Mouse (Mus musculus): Measurements from ENCODE around the gene Fam129c.

Fam129c gene

DNA sequence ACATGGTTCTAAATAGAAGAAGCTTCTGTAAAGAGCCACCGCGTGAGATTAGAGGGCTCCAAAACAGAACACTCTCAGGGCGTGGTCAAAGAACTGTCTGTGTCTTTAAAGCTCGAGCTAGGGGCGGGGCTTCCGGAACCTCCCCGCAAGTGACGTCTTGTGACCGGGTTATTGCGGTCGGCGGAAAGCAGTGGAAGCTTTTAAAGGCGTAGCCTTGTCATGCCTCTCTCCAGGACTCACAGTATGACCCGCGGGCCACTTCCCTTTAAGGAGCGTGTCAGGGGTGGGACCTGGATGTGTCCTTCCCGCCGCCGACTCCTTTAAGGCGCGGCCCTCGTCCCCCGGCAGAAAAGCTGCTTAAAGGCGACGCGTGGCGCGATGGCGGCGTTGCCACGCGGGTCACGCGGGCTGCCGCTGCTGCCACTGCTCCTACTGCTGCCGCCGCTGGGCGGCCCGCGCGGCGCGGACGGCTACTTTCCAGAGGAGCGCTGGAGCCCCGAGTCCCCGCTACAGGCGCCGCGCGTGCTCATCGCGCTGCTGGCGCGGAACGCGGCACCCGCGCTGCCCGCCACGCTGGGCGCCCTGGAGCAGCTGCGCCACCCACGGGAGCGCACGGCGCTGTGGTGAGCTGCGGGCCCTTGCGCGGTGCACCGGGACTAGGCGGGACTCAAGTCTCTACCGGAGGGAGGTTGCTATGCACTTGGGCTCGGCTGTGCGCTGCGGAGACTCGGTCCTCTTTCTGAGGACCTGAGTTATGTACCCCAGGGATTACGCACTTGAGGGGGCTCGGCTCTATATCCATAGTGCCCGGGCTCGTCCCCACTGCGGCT is 13.6 kb downstream of the Fam129c start, which contains the start of gene Colgalt1:
Gene Colgalt1, plus strand, starts transcription at position 177 of the 830 bp plus-strand sequence.
- peak; percentile 95 for DNase-seq (ENCODE audit: low spot score)

GRCm38 (mm10) chr8:71612141-71612540 is 14.7 kb downstream of the Fam129c start:
- no peak for DNase-seq (ENCODE audit: low spot score)

DNA sequence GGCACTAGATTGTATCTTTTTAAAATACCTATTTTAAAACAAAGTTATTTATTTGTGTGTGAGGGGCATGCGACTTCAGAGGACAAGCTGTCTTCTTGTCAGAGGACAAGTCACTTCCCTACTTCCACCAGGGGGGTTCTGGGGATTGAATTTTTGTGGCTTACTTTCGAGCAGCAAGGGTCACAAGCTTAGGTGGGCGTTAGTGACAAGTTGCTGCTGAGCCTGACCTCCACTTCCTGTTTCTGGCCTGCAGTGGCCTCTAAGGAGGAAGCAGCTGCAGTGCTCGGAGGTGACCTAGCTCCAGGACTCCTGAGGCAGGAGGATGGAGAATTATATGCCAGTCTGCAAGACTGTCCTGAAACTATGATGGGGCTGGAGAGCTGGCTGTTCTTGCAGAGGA is 16.0 kb downstream of the Fam129c start:
- no peak for DNase-seq (ENCODE audit: low spot score)

GRCm38 (mm10) chr8:71619786-71620185 is 22.3 kb downstream of the Fam129c start:
- no peak for DNase-seq (ENCODE audit: low spot score)

- no peak for DNase-seq (ENCODE audit: low spot score)
These were observed 27.6 kb downstream of the Fam129c start for GRCm38 (mm10) chr8:71625088-71625487.

DNA sequence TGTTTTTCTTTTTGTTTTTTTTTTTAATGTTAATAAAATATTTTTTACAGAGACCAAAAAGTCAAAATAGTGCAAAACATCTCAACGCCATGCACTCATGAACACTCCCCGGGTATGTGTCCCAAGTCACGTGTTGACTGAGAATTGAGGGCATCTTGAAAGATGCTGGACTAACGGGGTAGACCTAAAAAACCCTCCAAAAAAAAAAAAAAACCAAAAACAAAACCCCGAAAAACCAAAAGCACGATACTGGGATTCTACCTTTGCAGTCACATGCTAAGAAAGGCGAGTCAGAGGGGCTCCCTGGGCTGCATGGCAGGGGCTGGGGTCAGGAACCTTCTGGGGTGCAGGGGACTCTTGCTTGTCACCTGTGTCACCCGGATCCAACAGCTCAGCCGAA is 29.3 kb downstream of the Fam129c start:
- no peak for DNase-seq (ENCODE audit: low spot score)

GRCm38 (mm10) chr8:71627265-71628099 is 30.0 kb downstream of the Fam129c start:
- DNase-seq (ENCODE audit: low spot score) = no peak

DNA sequence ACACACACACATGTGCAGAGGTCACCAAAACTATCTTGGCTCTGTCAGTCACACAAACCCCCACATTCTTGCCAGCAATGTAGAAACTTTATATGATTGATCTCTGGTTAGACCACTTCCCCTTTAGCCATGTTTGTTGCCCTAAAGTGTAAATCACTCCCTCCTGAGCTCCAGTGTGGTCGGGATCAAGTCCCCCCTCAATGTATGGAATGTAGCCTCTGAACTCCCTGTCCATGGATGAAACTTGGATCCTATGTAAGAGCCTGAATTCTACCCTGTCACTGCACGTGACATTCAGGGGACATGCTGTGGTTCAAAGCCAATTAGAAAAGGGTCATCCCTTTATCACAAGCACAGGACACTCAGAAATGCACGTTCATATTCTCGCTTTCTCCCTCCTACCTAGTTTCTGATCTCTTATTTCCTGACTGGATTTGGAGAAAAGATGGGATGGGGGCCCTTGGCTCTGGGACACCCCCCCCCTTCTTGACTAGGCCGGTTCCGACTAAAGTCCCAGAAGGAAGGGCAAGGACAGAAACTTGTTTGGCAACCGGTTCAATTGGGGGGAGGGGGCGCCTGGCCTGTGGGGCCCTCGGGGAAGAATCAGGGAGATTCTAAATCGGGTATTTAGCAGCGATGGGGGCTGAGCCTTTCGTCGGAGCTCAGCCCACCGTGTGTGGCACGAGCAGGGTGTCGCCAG is 31.1 kb downstream of the Fam129c start:
- no peak for DNase-seq (ENCODE audit: low spot score)

- peak; percentile 81 for DNase-seq (ENCODE audit: low spot score)
These were observed 31.7 kb downstream of the Fam129c start for GRCm38 (mm10) chr8:71629096-71629697.

GRCm38 (mm10) chr8:71629781-71630212 is 32.3 kb downstream of the Fam129c start:
- no peak for DNase-seq (ENCODE audit: low spot score)

DNA sequence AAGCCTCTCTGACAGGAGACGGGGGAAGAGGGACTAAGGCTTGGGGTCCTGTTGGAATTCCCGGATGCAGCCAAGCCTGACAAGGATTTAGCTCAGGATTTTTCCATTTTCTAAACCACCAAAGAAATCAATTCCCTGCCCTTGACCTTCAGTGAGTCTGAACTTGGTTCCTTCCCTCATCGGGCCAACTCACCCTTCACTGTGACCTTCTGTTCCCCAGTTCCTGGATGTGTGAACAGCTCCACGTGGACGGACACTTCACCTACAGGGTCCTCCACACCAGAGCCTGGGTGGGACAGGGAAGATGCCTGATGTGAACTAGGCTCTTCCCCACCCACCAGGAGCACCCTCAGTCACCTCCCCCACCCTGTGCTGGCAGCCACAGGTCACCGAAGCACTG is 33.3 kb downstream of the Fam129c start:
- DNase-seq (ENCODE audit: low spot score) = no peak

DNA sequence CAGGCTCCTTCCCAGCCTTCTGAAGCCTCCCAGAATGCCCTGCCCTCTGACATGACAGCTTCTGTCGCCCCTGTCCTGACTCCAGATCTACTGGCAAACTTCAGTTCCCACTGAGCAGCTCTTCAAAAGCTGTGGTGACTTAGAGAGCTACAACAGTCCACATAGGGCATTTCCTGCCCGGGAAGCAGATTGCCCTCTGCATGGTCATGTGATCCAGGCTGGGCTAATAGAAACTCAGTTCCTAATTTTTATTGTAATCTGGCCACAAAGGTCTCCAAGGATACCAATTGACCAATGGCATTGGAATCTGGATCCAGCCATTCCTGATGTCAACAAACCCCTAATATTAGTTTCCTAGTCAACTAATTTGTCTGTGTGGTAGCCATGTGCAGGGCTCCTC is 34.4 kb downstream of the Fam129c start:
- DNase-seq (ENCODE audit: low spot score) = no peak

DNA sequence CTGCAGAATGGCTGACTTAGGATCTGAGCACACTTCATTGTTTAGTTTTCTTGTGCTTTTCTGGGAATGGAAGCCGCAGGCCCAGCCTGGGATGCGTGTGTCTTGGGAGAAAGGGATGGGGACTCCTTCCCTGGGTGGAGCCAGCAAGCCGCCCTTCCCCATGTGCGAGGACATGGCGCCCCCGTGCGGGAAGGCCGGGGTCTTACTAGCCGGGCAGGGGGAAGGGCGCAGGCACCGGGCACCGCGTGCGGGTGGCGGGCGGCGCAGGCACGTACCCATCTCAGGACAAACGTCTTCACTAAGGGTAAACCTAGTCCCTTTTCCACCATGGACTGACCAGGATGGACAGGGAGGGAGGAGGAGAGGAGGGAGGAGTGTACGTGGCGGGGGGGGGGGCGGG is 35.7 kb downstream of the Fam129c start:
- no peak for DNase-seq (ENCODE audit: low spot score)

DNA sequence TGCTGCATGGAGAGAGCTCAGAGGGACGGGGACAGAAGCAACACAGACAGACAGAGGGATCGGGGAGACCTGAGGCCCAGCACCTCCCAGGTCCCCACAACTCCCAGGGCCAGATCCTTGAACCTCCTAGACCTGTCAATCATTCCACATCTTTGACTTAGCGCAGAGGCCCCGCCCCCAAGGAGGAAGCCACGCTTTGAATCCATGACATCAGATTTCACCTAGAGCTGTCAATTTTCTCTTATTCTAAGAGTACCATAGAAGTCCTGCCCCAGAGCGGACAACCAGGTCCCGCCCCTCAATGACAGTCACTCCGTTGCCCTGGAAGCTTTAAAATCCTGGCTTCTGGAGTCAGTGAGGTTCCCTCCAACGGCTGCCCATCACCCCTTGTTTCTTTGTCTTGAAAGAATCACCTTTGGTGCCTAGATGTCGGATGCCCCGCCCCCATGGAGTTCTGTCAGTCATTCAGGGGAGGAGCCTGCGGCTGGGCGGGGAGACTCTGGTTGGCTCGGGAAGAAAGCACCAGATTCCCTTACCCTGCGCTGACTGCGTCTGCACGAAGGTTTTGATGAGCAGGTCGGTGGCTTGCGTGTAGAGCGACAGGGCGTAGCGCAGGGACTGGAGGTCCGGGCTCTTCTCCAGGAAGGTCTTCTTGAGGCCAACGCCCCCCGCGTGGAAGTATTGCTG is 36.7 kb downstream of the Fam129c start:
- DNase-seq (ENCODE audit: low spot score) = no peak

DNA sequence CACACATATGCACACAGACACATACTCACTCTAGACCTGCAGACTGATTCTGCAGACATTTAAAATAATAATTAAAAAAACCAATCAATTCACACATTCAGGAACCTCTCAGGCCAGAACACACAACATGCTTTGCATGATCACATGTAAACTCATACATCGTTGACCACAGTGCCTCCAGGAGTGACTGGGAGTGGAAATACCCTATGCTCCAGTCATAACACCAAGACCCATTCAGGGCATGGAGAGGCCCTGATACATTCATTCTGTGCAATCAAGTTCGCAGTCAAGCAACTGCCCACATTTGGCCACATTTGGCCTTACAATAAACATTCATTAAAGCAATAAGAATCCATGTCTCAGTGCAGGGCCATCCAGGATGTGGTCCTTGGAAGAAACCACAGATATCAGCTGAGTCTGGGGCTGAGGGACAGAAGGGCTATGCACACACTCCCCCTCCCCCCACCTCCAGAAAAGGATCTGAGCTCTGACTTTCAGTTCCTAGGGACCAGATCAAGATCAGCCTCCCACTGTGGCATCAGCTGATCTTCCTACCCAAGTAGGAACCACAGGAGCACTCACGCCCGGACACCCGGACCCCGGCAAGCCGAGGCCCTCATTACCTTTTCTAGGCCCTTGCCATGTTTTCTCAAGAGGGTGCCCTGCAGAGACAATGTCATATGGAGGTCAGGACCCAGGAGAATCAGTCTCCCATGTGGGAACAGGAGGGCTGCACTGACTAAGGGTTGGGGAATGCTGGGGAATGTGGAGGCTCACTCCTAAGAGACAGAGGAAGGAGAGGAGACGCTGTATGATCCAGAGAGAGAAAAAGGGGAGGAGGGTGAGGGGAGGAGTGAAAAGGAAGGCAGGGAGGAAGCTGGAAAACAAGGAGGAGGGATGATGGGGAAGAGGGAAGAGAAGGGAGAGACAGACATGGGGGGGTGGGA is 40.0 kb downstream of the Fam129c start:
- no peak for DNase-seq (ENCODE audit: low spot score)

DNA sequence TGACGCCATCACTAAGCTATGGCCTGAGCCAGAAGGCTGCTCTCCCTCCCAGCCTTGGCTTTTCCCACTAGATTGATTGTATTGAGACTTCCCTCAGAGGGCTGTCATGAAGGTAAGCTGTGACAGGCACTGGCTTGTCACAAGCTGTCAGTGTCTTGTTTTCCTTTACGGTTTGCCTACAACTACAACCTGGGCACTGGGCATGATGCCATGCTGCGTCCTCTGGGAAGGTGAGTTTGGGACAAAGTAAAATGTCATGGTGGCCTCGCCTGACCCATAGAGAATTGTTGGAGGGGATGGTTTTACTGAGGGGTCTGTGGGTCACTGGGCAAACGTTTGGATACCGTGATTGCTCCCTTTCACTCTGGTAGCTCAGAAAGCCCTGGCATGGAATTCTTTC is 40.9 kb downstream of the Fam129c start:
- DNase-seq (ENCODE audit: low spot score) = no peak

- DNase-seq (ENCODE audit: low spot score) = no peak
These were observed 41.9 kb downstream of the Fam129c start for GRCm38 (mm10) chr8:71639318-71639717.

DNA sequence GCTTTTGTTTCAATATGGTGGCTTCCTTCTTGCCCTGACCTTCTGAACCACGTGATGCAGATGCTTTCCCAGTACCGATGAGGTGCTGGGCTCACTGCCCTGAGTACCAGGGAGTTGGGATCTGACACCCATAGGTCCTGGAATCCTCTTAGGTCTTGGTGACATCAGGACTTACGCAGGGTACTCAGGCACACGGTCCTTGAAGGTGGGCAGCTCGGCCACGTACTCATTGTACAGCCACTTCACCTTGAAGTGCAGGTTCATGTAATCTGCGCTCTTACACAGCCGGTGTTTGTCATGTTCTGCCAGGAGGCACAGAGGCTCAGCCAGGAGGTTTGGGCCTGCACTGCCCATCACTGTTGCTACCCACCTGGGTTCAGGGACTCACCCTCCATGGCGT is 48.1 kb downstream of the Fam129c start:
- no peak for DNase-seq (ENCODE audit: low spot score)

- DNase-seq (ENCODE audit: low spot score) = no peak
These were observed 57.2 kb downstream of the Fam129c start for GRCm38 (mm10) chr8:71654600-71654999.

Data from layer of hippocampus, adult 9-10 months (tissue).